Mouse (Mus musculus) liver, embryonic 14.5 days (tissue): ENCODE data around the gene Cdv3.

ENCODE experiments used
- CTCF ChIP-seq: IDR thresholded peaks from 2 replicates; pipeline ENCODE4 v1.5.1; 2016; ENCODE audit warnings: antibody characterized with exemption, low read depth, control low read depth
- EP300 ChIP-seq: IDR thresholded peaks from 2 replicates; pipeline ENCODE4 v1.6.1; 2016; ENCODE audit warnings: antibody characterized with exemption, low read depth

GRCm38 (mm10) chr9:103360642-103361041 lies 5.0 kb downstream of the Cdv3 start:
- no peak for TF ChIP-seq EP300
- TF ChIP-seq CTCF = no peak
